Mouse (Mus musculus): ENCODE data around the gene Gm45015. TPM values are rescaled to one million over a fixed set of nuclear protein-coding genes. Genes with fewer than 3 reads are reported as not detected.

The Gm45015 gene
- polyA plus RNA-seq, 1 experiment from 2014 or later = not detected

GRCm38 (mm10) chrX:73343802-73344201, 7.2 kb upstream of the Gm45015 start:
- H3K4me3 ChIP-seq (replicated peaks; ENCODE audit: low read depth, low read length) = no peak overlapping the region
- H3K4me1 ChIP-seq (replicated peaks; ENCODE audit: insufficient read depth, low read length) = no peaks in the 10 kb centered on the region
- H3K9ac ChIP-seq (ENCODE audit: low read depth, low read length) = no peak overlapping the region
- no peaks in the 10 kb centered on the region for H3K36me3 ChIP-seq (ENCODE audit: insufficient read depth, low read length)
- no peaks in the 10 kb centered on the region for H3K9me3 ChIP-seq (replicated peaks; ENCODE audit: low read length)
- WGBS = 61% methylated on average over 1 of the region's 1 CpGs
- no peak for ATAC-seq (replicated peaks; ENCODE audit: low FRiP score, low read depth)
- H3K4me2 ChIP-seq (ENCODE audit: low read length) = no peak overlapping the region
- no peaks in the 10 kb centered on the region for H3K27me3 ChIP-seq (ENCODE audit: insufficient read depth, low read length)
- no peak for DNase-seq (ENCODE audit: low spot score)
- H3K27ac ChIP-seq = no peak overlapping the region
- TF ChIP-seq CTCF (IDR thresholded peaks at IDR 0.05; ENCODE audit: low read depth) = no peak

DNA sequence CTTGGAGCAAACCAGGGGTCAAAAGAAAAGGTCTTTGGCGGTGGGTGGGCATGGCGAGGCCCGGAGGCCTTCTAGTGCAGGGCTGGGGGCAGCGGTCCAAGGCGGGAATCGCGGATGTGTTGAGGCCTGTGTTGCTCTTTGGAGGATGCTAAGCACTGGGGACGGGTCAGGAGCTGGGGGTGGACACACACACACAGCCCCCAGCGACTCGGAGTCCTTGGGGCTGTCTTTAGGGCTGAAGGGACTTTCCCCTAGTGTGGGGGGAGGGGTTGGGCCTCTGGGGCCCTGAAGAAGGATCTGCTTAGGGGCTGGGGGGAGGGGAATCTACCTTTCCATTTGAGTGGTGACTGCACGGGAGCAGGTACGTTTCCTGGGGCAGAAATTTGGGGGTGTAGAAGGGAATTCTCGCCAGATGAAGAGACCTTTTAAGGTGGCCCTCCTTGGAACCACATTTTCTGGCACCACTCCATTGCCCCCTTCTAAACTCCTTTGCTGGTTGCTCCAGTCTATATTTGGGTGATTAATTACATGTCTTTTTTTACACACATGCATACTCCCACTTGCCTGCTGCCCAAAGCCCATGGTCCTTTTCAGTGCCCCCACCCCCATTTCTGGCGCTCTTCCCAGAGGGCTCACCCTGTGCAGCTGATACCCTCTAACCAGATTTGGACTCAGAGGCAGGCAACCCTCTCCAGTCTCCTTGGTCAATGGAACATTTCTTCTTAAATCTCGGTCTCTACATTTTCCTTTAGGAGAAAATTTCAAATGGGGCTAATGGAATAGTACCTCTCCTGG, 6.5 kb upstream of the Gm45015 start:
- peak overlapping the region; percentile 55 for H3K4me3 ChIP-seq (replicated peaks; ENCODE audit: low read depth, low read length)
- WGBS = 27% methylated on average over 15 of the region's 15 CpGs
- H3K4me1 ChIP-seq (replicated peaks; ENCODE audit: insufficient read depth, low read length) = no peaks in the 10 kb centered on the region
- H3K9ac ChIP-seq (ENCODE audit: low read depth, low read length) = peak overlapping the region; percentile 71
- no peaks in the 10 kb centered on the region for H3K36me3 ChIP-seq (ENCODE audit: insufficient read depth, low read length)
- peak overlapping the region; percentile 51 for H3K4me2 ChIP-seq (ENCODE audit: low read length)
- no peak for TF ChIP-seq CTCF (IDR thresholded peaks at IDR 0.05; ENCODE audit: low read depth)
- H3K27me3 ChIP-seq (ENCODE audit: insufficient read depth, low read length) = no peaks in the 10 kb centered on the region
- H3K27ac ChIP-seq = peak overlapping the region; percentile 54; the same call in 1 of the 2 replicates
- DNase-seq (ENCODE audit: low spot score) (peak; percentile 0), ATAC-seq (replicated peaks; ENCODE audit: low FRiP score, low read depth) (peak; percentile 59; the same call in 1 of the 2 replicates)
- no peaks in the 10 kb centered on the region for H3K9me3 ChIP-seq (replicated peaks; ENCODE audit: low read length)

DNA sequence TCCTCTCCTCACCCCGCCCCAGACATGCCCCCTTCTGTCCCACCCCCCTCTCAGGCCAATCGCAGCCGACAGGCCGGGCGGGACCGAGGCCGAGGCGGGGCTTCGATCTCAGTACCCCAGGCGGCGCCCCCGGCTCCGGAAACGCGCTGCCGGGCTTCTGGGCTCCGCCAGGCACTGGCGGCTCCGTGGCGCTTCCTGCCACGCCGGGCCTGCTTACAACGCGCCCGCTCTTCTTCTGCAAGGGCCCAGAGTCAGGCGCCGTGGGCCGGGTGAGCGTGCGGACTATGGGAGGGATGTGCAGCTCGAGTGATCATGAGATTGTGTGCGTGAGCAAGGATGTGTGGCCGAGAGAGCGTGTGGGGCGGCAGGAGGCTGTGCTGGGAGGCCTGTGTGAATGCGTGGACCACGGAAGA, 5.8 kb upstream of the Gm45015 start, which contains the start of gene Zfp275:
Gene Zfp275 (plus strand): TSS at position 139 of the 413 bp plus-strand sequence.
- DNase-seq (ENCODE audit: low spot score) (peak; percentile 85), ATAC-seq (replicated peaks; ENCODE audit: low FRiP score, low read depth) (peak; percentile 89)
- no peak for TF ChIP-seq CTCF (IDR thresholded peaks at IDR 0.05; ENCODE audit: low read depth)
- peak within 1 kb of the TSS; percentile 71 for H3K9ac ChIP-seq (ENCODE audit: low read depth, low read length)
- no peaks in the 10 kb centered on the region for H3K9me3 ChIP-seq (replicated peaks; ENCODE audit: low read length)
- WGBS = 23% methylated on average over 37 of the region's 37 CpGs
- no peaks in the 10 kb centered on the region for H3K36me3 ChIP-seq (ENCODE audit: insufficient read depth, low read length)
- H3K27me3 ChIP-seq (ENCODE audit: insufficient read depth, low read length) = no peaks in the 10 kb centered on the region
- peak within 1 kb of the TSS; percentile 55 for H3K4me3 ChIP-seq (replicated peaks; ENCODE audit: low read depth, low read length)
- H3K27ac ChIP-seq = peak within 1 kb of the TSS; percentile 54; the same call in 1 of the 2 replicates
- peak within 1 kb of the TSS; percentile 51 for H3K4me2 ChIP-seq (ENCODE audit: low read length)
- no peaks in the 10 kb centered on the region for H3K4me1 ChIP-seq (replicated peaks; ENCODE audit: insufficient read depth, low read length)

GRCm38 (mm10) chrX:73342068-73342467, 5.4 kb upstream of the Gm45015 start:
- H3K9me3 ChIP-seq (replicated peaks; ENCODE audit: low read length) = no peaks in the 10 kb centered on the region
- H3K9ac ChIP-seq (ENCODE audit: low read depth, low read length) = no peak overlapping the region
- H3K4me2 ChIP-seq (ENCODE audit: low read length) = peak overlapping the region; percentile 51
- no peaks in the 10 kb centered on the region for H3K36me3 ChIP-seq (ENCODE audit: insufficient read depth, low read length)
- no peak for TF ChIP-seq CTCF (IDR thresholded peaks at IDR 0.05; ENCODE audit: low read depth)
- 36% methylated on average over 3 of the region's 3 CpGs for WGBS
- no peak for DNase-seq (ENCODE audit: low spot score)
- no peaks in the 10 kb centered on the region for H3K4me1 ChIP-seq (replicated peaks; ENCODE audit: insufficient read depth, low read length)
- H3K4me3 ChIP-seq (replicated peaks; ENCODE audit: low read depth, low read length) = peak overlapping the region; percentile 55; the same call in 1 of the 2 replicates
- ATAC-seq (replicated peaks; ENCODE audit: low FRiP score, low read depth) = no peak
- H3K27ac ChIP-seq = no peak overlapping the region
- no peaks in the 10 kb centered on the region for H3K27me3 ChIP-seq (ENCODE audit: insufficient read depth, low read length)

GRCm38 (mm10) chrX:73341473-73341872, 4.8 kb upstream of the Gm45015 start:
- no peak overlapping the region for H3K27ac ChIP-seq
- H3K9me3 ChIP-seq (replicated peaks; ENCODE audit: low read length) = no peaks in the 10 kb centered on the region
- H3K4me1 ChIP-seq (replicated peaks; ENCODE audit: insufficient read depth, low read length) = no peaks in the 10 kb centered on the region
- H3K4me2 ChIP-seq (ENCODE audit: low read length) = no peak overlapping the region
- no peaks in the 10 kb centered on the region for H3K27me3 ChIP-seq (ENCODE audit: insufficient read depth, low read length)
- WGBS = 57% methylated on average over 1 of the region's 1 CpGs
- no peak for TF ChIP-seq CTCF (IDR thresholded peaks at IDR 0.05; ENCODE audit: low read depth)
- DNase-seq (ENCODE audit: low spot score) (no peak), ATAC-seq (replicated peaks; ENCODE audit: low FRiP score, low read depth) (no peak)
- no peak overlapping the region for H3K4me3 ChIP-seq (replicated peaks; ENCODE audit: low read depth, low read length)
- H3K36me3 ChIP-seq (ENCODE audit: insufficient read depth, low read length) = no peaks in the 10 kb centered on the region
- no peak overlapping the region for H3K9ac ChIP-seq (ENCODE audit: low read depth, low read length)

DNA sequence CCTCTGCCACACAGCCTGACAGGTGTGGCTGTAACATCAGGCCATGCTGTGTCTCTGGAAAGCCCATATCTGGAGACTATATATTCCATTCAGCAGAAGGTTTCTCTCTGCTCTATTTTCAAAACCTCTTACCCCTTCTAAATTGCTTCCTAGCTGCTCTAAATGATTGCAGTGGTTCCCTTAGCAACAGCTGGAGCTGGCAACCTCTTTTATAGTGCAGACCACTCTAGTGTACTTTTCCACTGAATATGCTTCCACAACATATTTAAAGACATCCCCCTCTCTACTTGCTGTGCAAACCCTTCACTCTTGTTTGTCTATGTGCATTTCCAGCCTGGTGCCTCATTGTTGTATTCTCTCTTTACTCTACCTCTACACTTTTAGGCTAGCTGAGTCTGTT, 3.1 kb downstream of the Gm45015 start:
- no peak overlapping the region for H3K4me2 ChIP-seq (ENCODE audit: low read length)
- no peaks in the 10 kb centered on the region for H3K36me3 ChIP-seq (ENCODE audit: insufficient read depth, low read length)
- ATAC-seq (replicated peaks; ENCODE audit: low FRiP score, low read depth) (no peak), DNase-seq (ENCODE audit: low spot score) (no peak)
- no peak for TF ChIP-seq CTCF (IDR thresholded peaks at IDR 0.05; ENCODE audit: low read depth)
- no peaks in the 10 kb centered on the region for H3K4me1 ChIP-seq (replicated peaks; ENCODE audit: insufficient read depth, low read length)
- H3K27ac ChIP-seq = no peak overlapping the region
- no peaks in the 10 kb centered on the region for H3K9me3 ChIP-seq (replicated peaks; ENCODE audit: low read length)
- no peak overlapping the region for H3K4me3 ChIP-seq (replicated peaks; ENCODE audit: low read depth, low read length)
- no peaks in the 10 kb centered on the region for H3K27me3 ChIP-seq (ENCODE audit: insufficient read depth, low read length)
- no peak overlapping the region for H3K9ac ChIP-seq (ENCODE audit: low read depth, low read length)
